Mouse (Mus musculus) intestine, embryonic 15.5 days (tissue): ENCODE data around the gene Agps. TPM values are rescaled to one million over a fixed set of nuclear protein-coding genes. Genes with fewer than 3 reads are reported as not detected.
"Not testable (repeated sequence)": the region's sequence is repeated elsewhere in the genome, so short reads cannot be mapped to it uniquely, and the experiment has no call there.

ENCODE experiments used
- ATAC-seq: fragments of 200-750 bp; cut with Nextera tagmentation; 2 replicates; pipeline ENCODE4 v1.8.0; 2017; ENCODE audit warnings: moderate TSS enrichment, moderate library complexity
- H3K27ac ChIP-seq: fragments of 300-500 bp; sonication (generic); 2 replicates; pipeline ENCODE4 v1.5.1; 2015; ENCODE audit warnings: mild to moderate bottlenecking, inconsistent platforms
- H3K27me3 ChIP-seq: fragments of 300-500 bp; sonication (generic); replicated peaks from 2 replicates; pipeline ENCODE4 v1.6.1; 2015; ENCODE audit warnings: inconsistent platforms
- H3K36me3 ChIP-seq: fragments of 300-500 bp; sonication (generic); 2 replicates; pipeline ENCODE4 v1.6.1; 2015; ENCODE audit warnings: inconsistent platforms
- H3K4me1 ChIP-seq: fragments of 300-500 bp; sonication (generic); replicated peaks from 2 replicates; pipeline ENCODE4 v1.6.1; 2015; ENCODE audit warnings: inconsistent platforms
- H3K4me2 ChIP-seq: fragments of 300-500 bp; sonication (generic); replicated peaks from 2 replicates; pipeline ENCODE4 v1.6.1; 2015; ENCODE audit warnings: mild to moderate bottlenecking, inconsistent platforms
- H3K4me3 ChIP-seq: fragments of 300-500 bp; sonication (generic); replicated peaks from 2 replicates; pipeline ENCODE4 v1.5.1; 2015; ENCODE audit warnings: inconsistent platforms
- H3K9ac ChIP-seq: fragments of 300-500 bp; sonication (generic); 2 replicates; pipeline ENCODE4 v1.6.1; 2015; ENCODE audit warnings: inconsistent platforms
- H3K9me3 ChIP-seq: fragments of 300-500 bp; sonication (generic); 2 replicates; pipeline ENCODE4 v1.6.1; 2016; ENCODE audit warnings: inconsistent platforms
- WGBS: fragments of 180-500 bp; shearing (Covaris S2); methylation state at CpG from one replicate; pipeline ENCODE4 v1.1.7; 2015; 5-methylcytosine and 5-hydroxymethylcytosine counted together
- polyA plus RNA-seq: library from polyadenylated mRNA; unstranded; fragments of >200 nt; fragmentation: Nextera tagmentation; extraction: Ambion mirVana; gene quantifications from 2 replicates; pipeline ENCODE4 v1.2.1, GENCODE M21; 2015

Agps gene
- polyA plus RNA-seq, 1 experiment from 2014 or later, result 29.3 TPM

- ATAC-seq, result no peak
These were observed 69.9 kb downstream of the Agps start for GRCm38 (mm10) chr2:75901869-75902268.

GRCm38 (mm10) chr2:75907142-75907541 lies 75.2 kb downstream of the Agps start:
- Histone ChIP-seq H3K9ac (no peak overlapping the region), H3K36me3 (peaks cover 5% of the 10 kb centered on the region; the same call in 1 of the 2 replicates), H3K9me3 (no peaks in the 10 kb centered on the region), H3K4me3 (no peak overlapping the region), H3K27me3 (no peaks in the 10 kb centered on the region), H3K4me2 (no peak overlapping the region), H3K4me1 (no peaks in the 10 kb centered on the region), H3K27ac (no peak overlapping the region)
- ATAC-seq, result no peak
- 90% methylated on average over 1 of the region's 1 CpGs for WGBS

More at GRCm38 (mm10) chr2:75901869-75902268, 69.9 kb downstream of the Agps start:
- Histone ChIP-seq H3K36me3 (peaks cover 5% of the 10 kb centered on the region; the same call in 1 of the 2 replicates), H3K4me2 (no peak overlapping the region), H3K4me1 (no peaks in the 10 kb centered on the region), H3K9me3 (no peaks in the 10 kb centered on the region), H3K4me3 (no peak overlapping the region), H3K9ac (no peak overlapping the region), H3K27ac (no peak overlapping the region), H3K27me3 (no peaks in the 10 kb centered on the region)
- WGBS, result 88% methylated on average over 9 of the region's 9 CpGs

- no peaks in the 10 kb centered on the region for H3K9me3 ChIP-seq
- WGBS, result 93% methylated on average over 3 of the region's 3 CpGs
- no peak overlapping the region for H3K4me3 ChIP-seq
- no peak overlapping the region for H3K4me2 ChIP-seq
- no peak for ATAC-seq
- H3K4me1 ChIP-seq, result no peaks in the 10 kb centered on the region
- no peak overlapping the region for H3K27ac ChIP-seq
- H3K27me3 ChIP-seq, result no peaks in the 10 kb centered on the region
- peaks cover 3% of the 10 kb centered on the region; the same call in 1 of the 2 replicates for H3K36me3 ChIP-seq
- H3K9ac ChIP-seq, result no peak overlapping the region
These were observed 83.1 kb downstream of the Agps start for GRCm38 (mm10) chr2:75915040-75915439.

DNA sequence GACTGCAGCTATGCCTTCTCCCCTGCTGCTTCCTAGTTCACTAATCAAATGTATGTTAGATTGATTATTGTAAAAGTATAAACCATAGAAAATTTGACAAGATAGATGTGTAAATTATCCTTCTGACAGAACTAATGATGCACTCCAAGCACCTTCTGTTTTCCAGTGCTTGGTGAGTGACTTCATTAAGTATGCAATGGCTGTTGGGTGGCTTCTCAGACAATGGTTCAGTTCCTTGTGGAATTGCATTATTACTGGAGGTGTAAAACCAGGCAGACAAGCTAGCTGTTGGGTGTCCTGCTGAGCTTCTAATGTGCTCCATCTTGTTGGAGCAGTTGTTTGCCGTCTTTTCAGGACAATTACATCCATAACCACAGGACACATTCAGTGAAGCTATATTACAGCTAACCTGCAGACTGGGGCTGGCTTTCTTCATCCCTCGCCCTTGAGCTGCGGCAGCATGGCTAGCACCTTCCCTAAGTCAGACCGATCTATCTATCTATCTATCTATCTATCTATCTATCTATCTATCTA lies 91.9 kb downstream of the Agps start:
- H3K36me3 ChIP-seq, result no peaks in the 10 kb centered on the region

DNA sequence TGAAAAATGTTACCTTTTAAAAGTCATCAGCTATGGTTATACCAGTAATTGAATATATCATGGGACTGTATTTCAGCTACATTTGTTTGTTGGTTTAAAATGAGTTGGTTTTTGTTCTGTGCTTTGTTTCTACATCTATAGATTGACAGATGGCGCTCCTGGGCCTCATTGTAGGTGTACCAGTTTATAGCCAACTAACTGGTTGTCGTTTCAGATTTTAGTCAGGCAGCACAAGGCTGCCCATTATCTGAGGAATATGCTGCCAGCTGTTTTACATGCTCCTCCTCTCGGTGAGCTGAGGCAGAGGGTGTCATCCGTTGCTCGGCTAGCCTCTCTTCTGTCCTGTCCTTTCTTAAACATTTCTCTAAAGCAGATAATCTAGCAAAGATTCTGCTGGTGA lies 94.1 kb downstream of the Agps start:
- Histone ChIP-seq H3K4me2 (no peak overlapping the region), H3K9ac (no peak overlapping the region), H3K27me3 (no peaks in the 10 kb centered on the region), H3K4me1 (no peaks in the 10 kb centered on the region), H3K9me3 (no peaks in the 10 kb centered on the region), H3K27ac (no peak overlapping the region), H3K36me3 (no peaks in the 10 kb centered on the region), H3K4me3 (no peak overlapping the region)
- WGBS, result 77% methylated on average over 5 of the region's 5 CpGs
- no peak for ATAC-seq

More for the DNA sequence above, 91.9 kb downstream of the Agps start:
- H3K9me3 ChIP-seq, result no peaks in the 10 kb centered on the region
- H3K4me3 ChIP-seq, result no peak overlapping the region
- H3K4me1 ChIP-seq, result no peaks in the 10 kb centered on the region
- ATAC-seq, result no peak
- WGBS, result 87% methylated on average over 4 of the region's 4 CpGs
- no peak overlapping the region for H3K4me2 ChIP-seq
- no peak overlapping the region for H3K27ac ChIP-seq
- H3K9ac ChIP-seq, result no peak overlapping the region
- no peaks in the 10 kb centered on the region for H3K27me3 ChIP-seq

- WGBS, result 96% methylated on average over 3 of the region's 3 CpGs
- ATAC-seq, result no peak
- H3K4me1 ChIP-seq, result no peaks in the 10 kb centered on the region
- H3K4me2 ChIP-seq, result no peak overlapping the region
- H3K9ac ChIP-seq, result no peak overlapping the region
- H3K36me3 ChIP-seq, result no peaks in the 10 kb centered on the region
- no peak overlapping the region for H3K4me3 ChIP-seq
- H3K27ac ChIP-seq, result no peak overlapping the region
- H3K9me3 ChIP-seq, result no peaks in the 10 kb centered on the region
- H3K27me3 ChIP-seq, result no peaks in the 10 kb centered on the region
These were observed 96.0 kb downstream of the Agps start for GRCm38 (mm10) chr2:75928011-75928410.

- 87% methylated on average over 2 of the region's 2 CpGs for WGBS
- H3K4me1 ChIP-seq, result no peaks in the 10 kb centered on the region
- H3K27me3 ChIP-seq, result no peaks in the 10 kb centered on the region
- no peaks in the 10 kb centered on the region for H3K36me3 ChIP-seq
- no peak overlapping the region for H3K4me2 ChIP-seq
- no peak overlapping the region for H3K9ac ChIP-seq
- no peaks in the 10 kb centered on the region for H3K9me3 ChIP-seq
- H3K27ac ChIP-seq, result no peak overlapping the region
- ATAC-seq, result no peak
- no peak overlapping the region for H3K4me3 ChIP-seq
These were observed 97.2 kb downstream of the Agps start for GRCm38 (mm10) chr2:75929141-75929540.

- no peak overlapping the region for H3K27ac ChIP-seq
- no peak for ATAC-seq
- H3K36me3 ChIP-seq, result no peaks in the 10 kb centered on the region
- H3K4me3 ChIP-seq, result no peak overlapping the region
- no peak overlapping the region for H3K9ac ChIP-seq
- H3K4me2 ChIP-seq, result no peak overlapping the region
- H3K4me1 ChIP-seq, result no peaks in the 10 kb centered on the region
- 92% methylated on average over 6 of the region's 6 CpGs for WGBS
- no peaks in the 10 kb centered on the region for H3K9me3 ChIP-seq
- H3K27me3 ChIP-seq, result no peaks in the 10 kb centered on the region
These were observed 97.9 kb downstream of the Agps start for GRCm38 (mm10) chr2:75929786-75930444.

DNA sequence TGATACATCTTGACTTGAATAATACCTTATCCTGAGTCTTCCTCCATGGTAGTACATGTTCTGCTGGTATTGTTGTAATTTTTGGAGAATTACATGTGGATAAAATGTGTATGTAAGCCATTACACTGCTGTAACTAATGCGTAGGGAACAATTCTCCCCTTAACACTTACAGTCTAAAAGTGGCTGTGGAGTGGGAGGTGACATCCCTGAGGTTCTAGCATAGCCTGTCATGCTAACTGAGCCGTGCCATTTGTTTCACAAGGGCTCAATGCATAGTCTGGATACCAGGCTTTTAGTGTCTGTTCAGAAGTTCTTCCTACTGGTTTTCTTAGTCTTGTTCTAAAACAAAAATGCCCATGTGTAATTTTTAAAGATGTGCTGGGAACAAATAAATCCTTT lies 99.0 kb downstream of the Agps start:
- H3K27ac ChIP-seq, result no peak overlapping the region
- no peaks in the 10 kb centered on the region for H3K36me3 ChIP-seq
- no peaks in the 10 kb centered on the region for H3K9me3 ChIP-seq
- no peaks in the 10 kb centered on the region for H3K27me3 ChIP-seq
- no peak overlapping the region for H3K9ac ChIP-seq
- ATAC-seq, result no peak
- 95% methylated on average over 2 of the region's 2 CpGs for WGBS
- H3K4me3 ChIP-seq, result no peak overlapping the region
- H3K4me1 ChIP-seq, result no peaks in the 10 kb centered on the region
- H3K4me2 ChIP-seq, result no peak overlapping the region

- no peak overlapping the region for H3K4me2 ChIP-seq
- no peak overlapping the region for H3K27ac ChIP-seq
- 34% methylated on average over 7 of the region's 7 CpGs for WGBS
- H3K27me3 ChIP-seq, result no peaks in the 10 kb centered on the region
- H3K9me3 ChIP-seq, result no peaks in the 10 kb centered on the region
- H3K4me3 ChIP-seq, result no peak overlapping the region
- no peak for ATAC-seq
- H3K4me1 ChIP-seq, result no peaks in the 10 kb centered on the region
- no peak overlapping the region for H3K9ac ChIP-seq
- H3K36me3 ChIP-seq, result no peaks in the 10 kb centered on the region
These were observed 101.6 kb downstream of the Agps start for GRCm38 (mm10) chr2:75933541-75933940.

GRCm38 (mm10) chr2:75936685-75937084 lies 104.7 kb downstream of the Agps start:
- not testable (repeated sequence) for H3K9ac ChIP-seq, H3K36me3 ChIP-seq, H3K27ac ChIP-seq, H3K9me3 ChIP-seq, H3K4me2 ChIP-seq, H3K4me1 ChIP-seq, H3K27me3 ChIP-seq, H3K4me3 ChIP-seq, ATAC-seq
- 91% methylated on average over 2 of the region's 2 CpGs for WGBS

DNA sequence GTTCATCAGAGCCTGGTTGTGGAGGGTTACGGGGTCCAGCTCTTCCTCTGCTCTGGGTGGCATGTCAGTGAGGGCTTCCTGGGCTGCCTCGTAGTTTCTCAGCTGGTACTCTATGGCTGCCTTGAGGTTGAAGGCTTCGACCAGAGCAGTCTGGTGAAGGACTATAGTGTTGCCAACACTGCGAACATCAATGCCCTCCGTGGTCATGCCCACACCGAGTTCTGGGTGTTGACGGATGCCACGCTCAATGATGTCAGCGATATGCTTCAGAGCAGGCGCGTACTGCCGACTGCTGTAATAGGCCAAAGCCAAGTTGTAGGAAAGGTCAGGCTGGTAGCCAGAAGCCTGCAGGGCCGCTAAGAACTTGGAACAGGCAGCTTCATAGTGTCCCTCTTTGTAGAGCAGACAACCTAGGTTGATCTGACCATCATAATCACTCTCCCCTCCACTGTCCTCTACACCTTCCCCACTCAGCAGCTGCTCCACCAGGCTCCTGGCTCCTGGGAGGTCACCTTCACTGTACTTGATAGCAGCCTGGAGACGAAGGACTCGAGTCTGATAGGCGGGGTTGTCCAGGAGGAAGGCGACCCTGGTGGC lies 105.6 kb downstream of the Agps start:
- Histone ChIP-seq H3K9ac (peak overlapping the region; percentile 33), H3K4me3 (peak overlapping the region; percentile 50), H3K4me2 (peak overlapping the region; percentile 59)
- H3K36me3 ChIP-seq, H3K27me3 ChIP-seq, ATAC-seq, H3K9me3 ChIP-seq, H3K4me1 ChIP-seq, H3K27ac ChIP-seq: not testable (repeated sequence)
- WGBS, result 71% methylated on average over 16 of the region's 17 CpGs
